Mouse (Mus musculus): Measurements from ENCODE around the gene Maml3. TPM values are rescaled to one million over a fixed set of nuclear protein-coding genes. Genes with fewer than 3 reads are reported as not detected.

Gene Maml3
- total RNA-seq, 4 experiments from 2014 or later, result 1.9 to 3.3 (median 2.7) TPM

- DNase-seq (ENCODE audit: low spot score), result no peak
Observed at GRCm38 (mm10) chr3:51872771-51873170, 232.1 kb downstream of the Maml3 start.

GRCm38 (mm10) chr3:51871346-51871745 is 233.5 kb downstream of the Maml3 start:
- no peak for DNase-seq (ENCODE audit: low spot score)

DNA sequence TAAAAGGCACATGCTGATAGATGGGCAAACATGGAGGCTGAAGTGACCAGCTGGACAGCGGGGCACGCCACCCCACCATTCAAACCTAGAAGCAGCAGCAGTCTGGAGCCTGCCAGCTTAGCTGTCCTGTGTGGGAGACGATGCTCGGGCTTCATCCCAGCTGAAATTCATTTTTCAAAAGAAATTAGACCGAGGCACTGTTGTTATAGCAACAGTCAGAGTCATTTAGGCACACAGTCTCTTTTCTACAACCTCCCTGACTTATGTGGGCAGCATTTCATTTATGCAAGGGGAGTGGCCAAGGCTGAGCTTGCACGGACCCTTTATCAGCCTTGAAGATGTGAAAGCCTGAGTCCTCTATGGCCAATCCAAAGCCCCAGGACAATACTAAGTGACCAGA is 234.9 kb downstream of the Maml3 start:
- no peak for DNase-seq (ENCODE audit: low spot score)

DNA sequence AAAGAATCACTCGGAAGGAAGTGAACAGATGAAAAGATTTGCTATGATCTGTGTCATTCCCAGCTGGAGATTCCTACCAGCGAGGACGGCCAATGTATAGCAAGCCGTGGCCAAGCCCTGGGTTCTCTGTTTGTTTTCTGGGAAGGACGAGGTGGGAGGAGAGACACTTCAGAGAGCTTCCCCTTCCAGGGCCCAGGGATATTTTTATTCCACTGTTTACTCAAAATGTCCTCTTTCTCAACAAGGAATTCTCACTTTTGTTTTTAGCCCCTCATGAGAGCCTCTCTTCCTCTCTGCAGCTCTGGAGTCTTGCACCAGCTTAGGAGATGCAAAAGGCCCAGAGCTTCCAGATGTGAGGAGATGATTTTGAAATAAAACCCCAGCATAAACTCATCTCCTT is 236.0 kb downstream of the Maml3 start:
- DNase-seq (ENCODE audit: low spot score), result peak; percentile 16

- DNase-seq (ENCODE audit: low spot score), result no peak
Observed at GRCm38 (mm10) chr3:51866446-51866845, 238.4 kb downstream of the Maml3 start.

DNA sequence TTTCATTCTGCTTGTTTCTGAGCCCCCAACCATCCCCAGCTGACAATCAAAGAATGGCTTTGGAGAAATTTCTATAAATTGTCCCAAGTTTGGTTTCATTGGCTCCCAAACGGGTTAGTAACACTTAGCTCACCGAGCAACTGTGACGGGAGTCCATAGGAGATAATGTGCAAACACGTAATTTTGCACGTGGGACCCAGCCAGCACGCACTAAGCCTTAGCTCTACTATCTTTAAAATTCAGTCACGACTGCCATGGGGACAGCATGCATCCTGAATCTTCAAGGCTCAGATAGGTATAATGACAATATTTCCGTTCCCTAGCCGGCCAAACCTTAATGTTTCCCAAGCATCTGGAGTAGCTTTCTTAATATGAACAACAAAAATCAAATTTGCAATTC is 243.2 kb downstream of the Maml3 start:
- no peak for DNase-seq (ENCODE audit: low spot score)

DNA sequence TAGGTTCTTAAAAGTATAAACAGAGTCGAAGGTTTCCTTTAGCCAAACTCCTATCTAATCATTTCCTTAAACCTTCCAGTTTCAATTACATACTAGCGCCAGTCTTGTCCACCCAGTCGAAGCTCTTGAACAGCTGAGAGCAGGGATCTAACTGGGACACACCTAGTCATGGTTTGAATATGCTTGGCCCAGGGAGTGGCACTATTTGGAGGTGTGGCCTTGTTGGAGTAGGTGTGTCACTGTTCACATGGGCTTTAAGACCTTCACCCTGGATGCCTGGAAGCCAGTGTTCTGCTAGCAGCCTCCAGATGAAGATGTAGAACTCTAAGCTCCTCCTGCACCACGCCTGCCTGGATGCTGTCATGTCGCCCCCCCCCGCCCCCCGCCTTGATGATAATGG is 244.4 kb downstream of the Maml3 start:
- no peak for DNase-seq (ENCODE audit: low spot score)

DNA sequence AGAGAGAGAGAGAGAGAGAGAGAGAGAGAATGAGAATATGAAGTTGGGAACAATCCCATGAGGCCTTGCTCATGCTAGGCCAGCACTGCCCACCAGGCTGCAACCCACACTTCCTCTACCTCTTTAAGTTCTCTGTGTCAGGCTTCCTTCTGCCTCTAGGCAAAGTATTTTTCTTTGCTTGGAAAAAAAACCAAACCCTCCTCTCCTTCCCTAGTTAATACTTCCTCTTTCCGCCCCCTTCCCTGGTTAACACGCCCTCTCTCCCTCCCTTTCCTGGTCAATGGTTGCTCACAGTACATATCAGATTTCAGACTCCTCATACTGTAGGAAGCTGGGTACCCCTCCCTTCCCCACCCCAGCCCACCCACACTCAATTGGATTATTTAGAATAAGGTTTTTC is 245.7 kb downstream of the Maml3 start:
- no peak for DNase-seq (ENCODE audit: low spot score)

DNA sequence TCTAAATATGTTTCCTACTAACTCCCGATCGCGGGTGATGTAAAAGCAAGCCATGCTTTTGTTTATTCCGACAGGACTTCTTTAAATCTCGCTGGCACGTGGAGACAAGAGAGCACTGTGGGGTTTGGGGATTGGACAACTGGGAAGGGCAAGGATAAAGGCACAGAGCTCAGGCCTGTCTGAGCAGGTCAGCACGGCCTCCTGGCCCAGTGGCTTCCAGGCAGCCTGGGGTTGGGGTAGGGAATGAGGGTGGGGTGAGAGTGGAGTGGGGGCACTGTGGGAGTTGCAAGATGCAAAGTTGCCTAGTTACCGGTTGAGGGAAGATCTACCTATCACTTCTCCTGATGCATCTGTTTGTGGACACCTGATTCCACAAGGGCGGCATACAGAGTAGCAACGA is 250.7 kb downstream of the Maml3 start:
- DNase-seq (ENCODE audit: low spot score), result no peak

DNA sequence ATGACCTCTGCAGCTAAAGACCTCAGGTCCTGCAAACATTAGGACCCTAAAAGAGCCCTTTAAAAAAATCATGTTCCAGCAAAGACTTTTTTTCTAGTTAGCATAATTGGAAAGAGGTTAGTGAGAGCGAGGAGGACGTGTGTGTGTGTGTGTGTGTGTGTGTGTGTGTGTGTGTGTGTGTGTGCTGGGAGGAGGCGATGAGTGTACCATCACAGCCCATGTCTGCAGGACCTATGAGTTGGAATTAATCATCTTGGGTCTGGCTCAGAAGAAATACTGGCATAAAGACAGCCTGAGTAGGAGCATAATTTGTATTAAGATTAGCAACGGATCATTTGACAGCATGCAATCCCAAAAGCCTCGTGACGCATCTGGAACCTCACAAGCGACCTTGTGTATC is 251.3 kb downstream of the Maml3 start:
- DNase-seq (ENCODE audit: low spot score), result no peak

- DNase-seq (ENCODE audit: low spot score), result no peak
Observed at GRCm38 (mm10) chr3:51852692-51853091, 252.2 kb downstream of the Maml3 start.

GRCm38 (mm10) chr3:51851596-51851995 is 253.3 kb downstream of the Maml3 start:
- no peak for DNase-seq (ENCODE audit: low spot score)

GRCm38 (mm10) chr3:51849462-51849861 is 255.4 kb downstream of the Maml3 start:
- no peak for DNase-seq (ENCODE audit: low spot score)

- no peak for DNase-seq (ENCODE audit: low spot score)
Observed at GRCm38 (mm10) chr3:51847262-51847661, 257.6 kb downstream of the Maml3 start.

- DNase-seq (ENCODE audit: low spot score), result no peak
Observed at GRCm38 (mm10) chr3:51844255-51844654, 260.6 kb downstream of the Maml3 start.

- DNase-seq (ENCODE audit: low spot score), result no peak
Observed at GRCm38 (mm10) chr3:51842140-51842539, 262.7 kb downstream of the Maml3 start.

GRCm38 (mm10) chr3:51841598-51841997 is 263.3 kb downstream of the Maml3 start:
- DNase-seq (ENCODE audit: low spot score), result no peak

DNA sequence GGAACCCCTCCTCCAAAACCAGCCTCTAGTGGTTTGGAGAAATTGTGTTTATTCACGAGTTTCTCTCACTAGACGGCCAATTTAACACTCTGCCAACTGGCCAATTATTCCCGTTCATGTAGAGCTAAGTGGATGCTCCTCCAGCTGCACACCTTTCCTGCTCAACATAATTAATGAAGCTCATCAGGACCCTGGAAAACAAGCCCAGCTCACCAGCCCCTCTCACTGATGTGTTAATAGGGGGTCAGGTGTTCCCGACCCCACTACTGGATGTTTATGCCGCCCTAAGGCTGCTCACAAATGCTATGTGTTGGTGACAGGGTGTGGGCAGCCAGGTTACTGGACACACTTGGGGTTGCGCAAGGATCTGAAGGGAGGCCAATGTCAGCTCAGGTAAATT is 263.7 kb downstream of the Maml3 start:
- no peak for DNase-seq (ENCODE audit: low spot score)

GRCm38 (mm10) chr3:51840095-51840805 is 264.6 kb downstream of the Maml3 start:
- DNase-seq (ENCODE audit: low spot score), result no peak

GRCm38 (mm10) chr3:51839353-51839715 is 265.5 kb downstream of the Maml3 start:
- no peak for DNase-seq (ENCODE audit: low spot score)

GRCm38 (mm10) chr3:51838696-51839352 is 266.1 kb downstream of the Maml3 start:
- DNase-seq (ENCODE audit: low spot score), result no peak

GRCm38 (mm10) chr3:51832985-51833384 is 271.9 kb downstream of the Maml3 start:
- DNase-seq (ENCODE audit: low spot score), result no peak

DNA sequence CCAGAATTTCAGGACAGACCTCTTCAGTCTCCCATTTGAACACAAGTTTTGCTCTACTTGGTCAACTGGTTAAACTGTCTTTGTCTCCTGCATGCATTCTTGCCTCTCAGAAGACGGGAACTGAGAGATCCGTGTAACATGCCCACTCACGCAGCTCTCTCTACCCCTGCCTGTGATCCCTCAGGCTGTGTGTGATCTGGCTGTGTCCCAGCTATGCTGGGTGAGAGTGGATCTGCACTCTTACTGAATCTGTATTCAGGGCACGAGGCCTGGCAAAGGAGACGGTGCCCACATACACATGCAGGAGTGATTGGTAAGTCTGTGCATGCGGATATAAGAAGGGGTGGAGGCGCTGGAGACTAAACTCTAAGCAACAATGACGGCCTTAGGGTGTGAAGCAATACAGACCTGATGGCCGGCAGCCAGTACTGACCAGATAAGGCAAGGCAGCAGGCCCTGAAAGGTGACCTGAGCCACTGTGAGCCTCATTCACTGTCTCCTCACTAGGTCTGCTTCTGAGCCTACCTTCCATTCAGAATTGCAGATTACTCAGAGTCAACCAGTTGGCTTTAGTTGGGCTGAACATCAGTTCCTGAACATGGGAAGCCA is 274.0 kb downstream of the Maml3 start:
- DNase-seq (ENCODE audit: low spot score), result peak; percentile 23

Data from heart, adult 8-10 months (tissue).